Mouse (Mus musculus) heart, postnatal 0 days (tissue): ENCODE measurements around the gene Tpbpa.
"Not testable (repeated sequence)": the region's sequence is repeated elsewhere in the genome, so short reads cannot be mapped to it uniquely, and the experiment has no call there.

Experiments
- CTCF ChIP-seq: IDR thresholded peaks from 2 replicates; pipeline ENCODE4 v1.5.1; 2016; ENCODE audit warnings: antibody characterized with exemption, control low read depth, low read depth
- EP300 ChIP-seq: IDR thresholded peaks from 2 replicates; pipeline ENCODE4 v1.6.1; 2016; ENCODE audit warnings: antibody characterized with exemption, low read depth

- TF ChIP-seq CTCF, EP300: not testable (repeated sequence)
Observed at GRCm38 (mm10) chr13:60986915-60987314, 45.1 kb upstream of the Tpbpa start.
